Mouse (Mus musculus): ENCODE measurements around the gene Tfpt. TPM values are rescaled to one million over a fixed set of nuclear protein-coding genes. Genes with fewer than 3 reads are reported as not detected.

The Tfpt gene
- 8.1 and 9.0 TPM in 2 replicates for polyA plus RNA-seq (2015; fragmentation: Nextera tagmentation; extraction: Ambion mirVana)

GRCm38 (mm10) chr7:3629543-3630477, at the start of gene Tfpt, which contains the start of gene Prpf31:
Gene Tfpt (minus strand): TSS chr7:3629929.
Gene Prpf31 (plus strand): TSS chr7:3629985.
- ATAC-seq (ENCODE audit: low read depth): peak; percentile 90
- peaks cover 17% of the 10 kb centered on the region for H3K4me1 ChIP-seq (ENCODE audit: control insufficient read depth, low read depth, low read length)
- H3K4me2 ChIP-seq (ENCODE audit: low read depth, low read length): peak within 1 kb of the TSS; percentile 94
- H3K36me3 ChIP-seq (ENCODE audit: control insufficient read depth, insufficient read depth): peaks cover 5% of the 10 kb centered on the region; the same call in 1 of the 2 replicates
- peak within 1 kb of the TSS; percentile 79 for H3K9ac ChIP-seq (ENCODE audit: low read depth, low read length)
- peak within 1 kb of the TSS; percentile 72 for H3K4me3 ChIP-seq (ENCODE audit: low read depth, low read length)
- no peaks in the 10 kb centered on the region for H3K9me3 ChIP-seq (replicated peaks; ENCODE audit: control insufficient read depth, low read length)
- H3K27ac ChIP-seq (ENCODE audit: low read length): peak within 1 kb of the TSS; percentile 83
- under 1% methylated on average over 47 of the region's 47 CpGs for WGBS (ENCODE audit: insufficient replicate concordance)
- H3K27me3 ChIP-seq (ENCODE audit: control insufficient read depth, insufficient read depth, low read depth, low read length): no peaks in the 10 kb centered on the region

- Histone ChIP-seq H3K4me2 (ENCODE audit: low read depth, low read length) (no peak within 1 kb of the TSS), H3K36me3 (ENCODE audit: control insufficient read depth, insufficient read depth) (no peaks in the 10 kb centered on the region), H3K27me3 (ENCODE audit: control insufficient read depth, insufficient read depth, low read depth, low read length) (no peaks in the 10 kb centered on the region), H3K27ac (ENCODE audit: low read length) (no peak within 1 kb of the TSS), H3K4me1 (ENCODE audit: control insufficient read depth, low read depth, low read length) (no peaks in the 10 kb centered on the region), H3K9me3 (replicated peaks; ENCODE audit: control insufficient read depth, low read length) (no peaks in the 10 kb centered on the region), H3K9ac (ENCODE audit: low read depth, low read length) (no peak within 1 kb of the TSS), H3K4me3 (ENCODE audit: low read depth, low read length) (no peak within 1 kb of the TSS)
- peak; percentile 12; the same call in 1 of the 2 replicates for ATAC-seq (ENCODE audit: low read depth)
- 62% methylated on average over 9 of the region's 9 CpGs for WGBS (ENCODE audit: insufficient replicate concordance)
Observed at GRCm38 (mm10) chr7:3677342-3677741, 47.6 kb upstream of the Tfpt start, which contains the start of gene Tmc4. Gene Tmc4 (minus strand): TSS chr7:3677553.

GRCm38 (mm10) chr7:3676371-3676770, 46.6 kb upstream of the Tfpt start:
- H3K36me3 ChIP-seq (ENCODE audit: control insufficient read depth, insufficient read depth): no peaks in the 10 kb centered on the region
- no peak overlapping the region for H3K27ac ChIP-seq (ENCODE audit: low read length)
- H3K9me3 ChIP-seq (replicated peaks; ENCODE audit: control insufficient read depth, low read length): no peaks in the 10 kb centered on the region
- no peak overlapping the region for H3K4me3 ChIP-seq (ENCODE audit: low read depth, low read length)
- no peak overlapping the region for H3K9ac ChIP-seq (ENCODE audit: low read depth, low read length)
- no peaks in the 10 kb centered on the region for H3K27me3 ChIP-seq (ENCODE audit: control insufficient read depth, insufficient read depth, low read depth, low read length)
- WGBS (ENCODE audit: insufficient replicate concordance): 75% methylated on average over 12 of the region's 12 CpGs
- ATAC-seq (ENCODE audit: low read depth): no peak
- H3K4me1 ChIP-seq (ENCODE audit: control insufficient read depth, low read depth, low read length): no peaks in the 10 kb centered on the region
- H3K4me2 ChIP-seq (ENCODE audit: low read depth, low read length): no peak overlapping the region

- WGBS (ENCODE audit: insufficient replicate concordance): 64% methylated on average over 3 of the region's 3 CpGs
- Histone ChIP-seq H3K4me1 (ENCODE audit: control insufficient read depth, low read depth, low read length) (no peaks in the 10 kb centered on the region), H3K27me3 (ENCODE audit: control insufficient read depth, insufficient read depth, low read depth, low read length) (no peaks in the 10 kb centered on the region), H3K27ac (ENCODE audit: low read length) (no peak overlapping the region), H3K4me2 (ENCODE audit: low read depth, low read length) (no peak overlapping the region), H3K9ac (ENCODE audit: low read depth, low read length) (no peak overlapping the region), H3K9me3 (replicated peaks; ENCODE audit: control insufficient read depth, low read length) (no peaks in the 10 kb centered on the region), H3K36me3 (ENCODE audit: control insufficient read depth, insufficient read depth) (no peaks in the 10 kb centered on the region), H3K4me3 (ENCODE audit: low read depth, low read length) (no peak overlapping the region)
- no peak for ATAC-seq (ENCODE audit: low read depth)
Observed at GRCm38 (mm10) chr7:3675228-3675548, 45.5 kb upstream of the Tfpt start.

GRCm38 (mm10) chr7:3674507-3675227, 44.9 kb upstream of the Tfpt start:
- Histone ChIP-seq H3K4me3 (ENCODE audit: low read depth, low read length) (no peak overlapping the region), H3K9ac (ENCODE audit: low read depth, low read length) (no peak overlapping the region), H3K4me2 (ENCODE audit: low read depth, low read length) (no peak overlapping the region), H3K36me3 (ENCODE audit: control insufficient read depth, insufficient read depth) (no peaks in the 10 kb centered on the region), H3K27ac (ENCODE audit: low read length) (no peak overlapping the region), H3K27me3 (ENCODE audit: control insufficient read depth, insufficient read depth, low read depth, low read length) (no peaks in the 10 kb centered on the region), H3K4me1 (ENCODE audit: control insufficient read depth, low read depth, low read length) (no peaks in the 10 kb centered on the region), H3K9me3 (replicated peaks; ENCODE audit: control insufficient read depth, low read length) (no peaks in the 10 kb centered on the region)
- ATAC-seq (ENCODE audit: low read depth): peak; percentile 81
- 44% methylated on average over 10 of the region's 10 CpGs for WGBS (ENCODE audit: insufficient replicate concordance)

- 27% methylated on average over 14 of the region's 14 CpGs for WGBS (ENCODE audit: insufficient replicate concordance)
- no peaks in the 10 kb centered on the region for H3K27me3 ChIP-seq (ENCODE audit: control insufficient read depth, insufficient read depth, low read depth, low read length)
- peak; percentile 28 for ATAC-seq (ENCODE audit: low read depth)
- peak overlapping the region; percentile 85 for H3K4me3 ChIP-seq (ENCODE audit: low read depth, low read length)
- H3K4me1 ChIP-seq (ENCODE audit: control insufficient read depth, low read depth, low read length): peaks cover 36% of the 10 kb centered on the region
- H3K36me3 ChIP-seq (ENCODE audit: control insufficient read depth, insufficient read depth): peaks cover 9% of the 10 kb centered on the region
- no peaks in the 10 kb centered on the region for H3K9me3 ChIP-seq (replicated peaks; ENCODE audit: control insufficient read depth, low read length)
- H3K27ac ChIP-seq (ENCODE audit: low read length): peak overlapping the region; percentile 51
- peak overlapping the region; percentile 52 for H3K9ac ChIP-seq (ENCODE audit: low read depth, low read length)
- H3K4me2 ChIP-seq (ENCODE audit: low read depth, low read length): peak overlapping the region; percentile 88
Observed at GRCm38 (mm10) chr7:3666921-3667391, 37.2 kb upstream of the Tfpt start.

- peak within 1 kb of the TSS; percentile 95 for H3K4me2 ChIP-seq (ENCODE audit: low read depth, low read length)
- peak within 1 kb of the TSS; percentile 93 for H3K9ac ChIP-seq (ENCODE audit: low read depth, low read length)
- H3K36me3 ChIP-seq (ENCODE audit: control insufficient read depth, insufficient read depth): peaks cover 21% of the 10 kb centered on the region
- H3K27ac ChIP-seq (ENCODE audit: low read length): peak within 1 kb of the TSS; percentile 95
- 3% methylated on average over 45 of the region's 45 CpGs for WGBS (ENCODE audit: insufficient replicate concordance)
- peak within 1 kb of the TSS; percentile 85 for H3K4me3 ChIP-seq (ENCODE audit: low read depth, low read length)
- H3K27me3 ChIP-seq (ENCODE audit: control insufficient read depth, insufficient read depth, low read depth, low read length): no peaks in the 10 kb centered on the region
- ATAC-seq (ENCODE audit: low read depth): peak; percentile 98
- peaks cover 36% of the 10 kb centered on the region for H3K4me1 ChIP-seq (ENCODE audit: control insufficient read depth, low read depth, low read length)
- no peaks in the 10 kb centered on the region for H3K9me3 ChIP-seq (replicated peaks; ENCODE audit: control insufficient read depth, low read length)
Observed at GRCm38 (mm10) chr7:3665215-3666114, 35.7 kb upstream of the Tfpt start, which contains the start of gene Leng1. Gene Leng1 (minus strand): TSS chr7:3665840.

- WGBS (ENCODE audit: insufficient replicate concordance): 20% methylated on average over 15 of the region's 15 CpGs
- H3K4me2 ChIP-seq (ENCODE audit: low read depth, low read length): peak overlapping the region; percentile 95
- H3K9me3 ChIP-seq (replicated peaks; ENCODE audit: control insufficient read depth, low read length): no peaks in the 10 kb centered on the region
- H3K27me3 ChIP-seq (ENCODE audit: control insufficient read depth, insufficient read depth, low read depth, low read length): no peaks in the 10 kb centered on the region
- peak overlapping the region; percentile 85 for H3K4me3 ChIP-seq (ENCODE audit: low read depth, low read length)
- ATAC-seq (ENCODE audit: low read depth): peak; percentile 17; the same call in 1 of the 2 replicates
- H3K9ac ChIP-seq (ENCODE audit: low read depth, low read length): peak overlapping the region; percentile 93
- H3K36me3 ChIP-seq (ENCODE audit: control insufficient read depth, insufficient read depth): peaks cover 29% of the 10 kb centered on the region
- peak overlapping the region; percentile 95 for H3K27ac ChIP-seq (ENCODE audit: low read length)
- H3K4me1 ChIP-seq (ENCODE audit: control insufficient read depth, low read depth, low read length): peaks cover 36% of the 10 kb centered on the region
Observed at GRCm38 (mm10) chr7:3664524-3665214, 34.9 kb upstream of the Tfpt start.

Measured in liver, embryonic 16.5 days (tissue).